Mouse (Mus musculus) kidney, postnatal 0 days (tissue): ENCODE data around the gene Pom121. TPM values are rescaled to one million over a fixed set of nuclear protein-coding genes. Genes with fewer than 3 reads are reported as not detected.
A peak's percentile ranks its signal among the peaks of the same experiment; 100 is the strongest.

Source experiments
- ATAC-seq: fragments of 200-750 bp; cut with Nextera tagmentation; replicated peaks from 2 replicates; pipeline ENCODE4 v1.8.0; 2017; ENCODE audit warnings: low read depth, moderate number of reproducible peaks, moderate TSS enrichment, moderate library complexity; ENCODE audit not compliant: low FRiP score
- DNase-seq: peaks from one replicate; pipeline ENCODE4 v3.0.0-alpha.2; 2016; ENCODE audit warnings: low spot score
- H3K27ac ChIP-seq: fragments of 300-500 bp; sonication (generic); 2 replicates; pipeline ENCODE4 v1.5.1; 2014; ENCODE audit warnings: mild to moderate bottlenecking
- H3K27me3 ChIP-seq: fragments of 300-500 bp; sonication (generic); 2 replicates; pipeline ENCODE4 v1.6.1; 2014; ENCODE audit warnings: low read length, mixed read lengths; ENCODE audit not compliant: insufficient read depth
- H3K36me3 ChIP-seq: fragments of 300-500 bp; sonication (generic); 2 replicates; pipeline ENCODE4 v1.6.1; 2014; ENCODE audit warnings: low read length, mixed read lengths; ENCODE audit not compliant: insufficient read depth
- H3K4me1 ChIP-seq: fragments of 300-500 bp; sonication (generic); replicated peaks from 2 replicates; pipeline ENCODE4 v1.6.1; 2014; ENCODE audit warnings: antibody characterized with exemption, low read length, mixed read lengths; ENCODE audit not compliant: insufficient read depth
- H3K4me2 ChIP-seq: fragments of 300-500 bp; sonication (generic); 2 replicates; pipeline ENCODE4 v1.6.1; 2014; ENCODE audit warnings: mild to moderate bottlenecking, low read length, moderate library complexity, mixed read lengths
- H3K4me3 ChIP-seq: fragments of 300-500 bp; sonication (generic); replicated peaks from 2 replicates; pipeline ENCODE4 v1.5.1; 2014; ENCODE audit warnings: low read depth, low read length
- H3K9ac ChIP-seq: fragments of 300-500 bp; sonication (generic); 2 replicates; pipeline ENCODE4 v1.6.1; 2014; ENCODE audit warnings: low read depth, low read length
- H3K9me3 ChIP-seq: fragments of 300-500 bp; sonication (generic); replicated peaks from 2 replicates; pipeline ENCODE4 v1.6.1; 2016; ENCODE audit warnings: low read length, inconsistent platforms, mixed read lengths
- CTCF ChIP-seq: IDR thresholded peaks from 2 replicates; pipeline ENCODE4 v1.5.1; 2016; ENCODE audit warnings: antibody characterized with exemption, low read depth, mild to moderate bottlenecking, moderate library complexity
- WGBS: fragments of 180-500 bp; shearing (Covaris S2); extraction: QIAGEN DNeasy Blood & Tissue Kit; methylation state at CpG from one replicate; pipeline ENCODE4 v1.1.7; 2014; 5-methylcytosine and 5-hydroxymethylcytosine counted together
- polyA plus RNA-seq: library from polyadenylated mRNA; unstranded; fragments of >200 nt; fragmentation: Nextera tagmentation; extraction: Ambion mirVana; gene quantifications from 2 replicates; pipeline ENCODE4 v1.2.1, GENCODE M21; 2015

The Pom121 gene
- polyA plus RNA-seq, 1 experiment from 2014 or later, result 8.9 TPM

DNA sequence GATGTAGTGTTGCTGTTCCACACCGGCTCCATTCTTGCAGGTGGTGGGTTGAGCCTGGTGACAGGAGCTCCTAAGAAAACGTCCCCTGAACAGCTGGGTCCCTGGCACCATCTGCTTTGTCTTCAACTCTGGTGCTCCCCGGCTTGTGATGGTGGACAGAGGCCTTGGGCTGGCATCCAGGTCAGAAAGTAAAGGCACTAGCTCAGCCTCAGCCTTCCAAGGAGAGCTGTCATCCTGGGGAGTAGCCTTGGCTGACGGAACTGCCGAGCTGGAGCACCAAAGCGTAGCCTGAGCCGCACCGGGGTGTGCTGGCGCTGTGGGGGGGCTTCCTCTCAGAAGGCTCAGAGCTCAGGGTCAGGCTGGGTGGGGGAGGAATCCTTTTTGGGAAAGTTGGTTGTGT lies 15.9 kb upstream of the Pom121 start:
- Histone ChIP-seq H3K4me2 (no peak overlapping the region), H3K27me3 (no peaks in the 10 kb centered on the region), H3K9me3 (no peaks in the 10 kb centered on the region), H3K4me3 (no peak overlapping the region), H3K36me3 (peaks cover 23% of the 10 kb centered on the region; the same call in 1 of the 2 replicates), H3K4me1 (no peaks in the 10 kb centered on the region), H3K27ac (no peak overlapping the region), H3K9ac (no peak overlapping the region)
- DNase-seq, result no peak
- no peak for TF ChIP-seq CTCF
- 78% methylated on average over 9 of the region's 9 CpGs for WGBS
- ATAC-seq, result no peak

GRCm38 (mm10) chr5:135408114-135408513 lies 13.8 kb upstream of the Pom121 start:
- TF ChIP-seq CTCF, result no peak
- no peak overlapping the region for H3K9ac ChIP-seq
- no peaks in the 10 kb centered on the region for H3K27me3 ChIP-seq
- no peak overlapping the region for H3K27ac ChIP-seq
- H3K9me3 ChIP-seq, result no peaks in the 10 kb centered on the region
- no peaks in the 10 kb centered on the region for H3K4me1 ChIP-seq
- no peak for DNase-seq
- ATAC-seq, result no peak
- 88% methylated on average over 4 of the region's 4 CpGs for WGBS
- no peak overlapping the region for H3K4me2 ChIP-seq
- H3K4me3 ChIP-seq, result no peak overlapping the region
- peaks cover 17% of the 10 kb centered on the region; the same call in 1 of the 2 replicates for H3K36me3 ChIP-seq

GRCm38 (mm10) chr5:135405437-135405836 lies 11.1 kb upstream of the Pom121 start:
- 88% methylated on average over 9 of the region's 9 CpGs for WGBS
- Histone ChIP-seq H3K27me3 (no peaks in the 10 kb centered on the region), H3K9ac (no peak overlapping the region), H3K4me1 (no peaks in the 10 kb centered on the region), H3K9me3 (no peaks in the 10 kb centered on the region), H3K4me2 (no peak overlapping the region), H3K27ac (no peak overlapping the region), H3K4me3 (no peak overlapping the region), H3K36me3 (no peaks in the 10 kb centered on the region)
- DNase-seq (no peak), ATAC-seq (no peak)
- no peak for TF ChIP-seq CTCF

DNA sequence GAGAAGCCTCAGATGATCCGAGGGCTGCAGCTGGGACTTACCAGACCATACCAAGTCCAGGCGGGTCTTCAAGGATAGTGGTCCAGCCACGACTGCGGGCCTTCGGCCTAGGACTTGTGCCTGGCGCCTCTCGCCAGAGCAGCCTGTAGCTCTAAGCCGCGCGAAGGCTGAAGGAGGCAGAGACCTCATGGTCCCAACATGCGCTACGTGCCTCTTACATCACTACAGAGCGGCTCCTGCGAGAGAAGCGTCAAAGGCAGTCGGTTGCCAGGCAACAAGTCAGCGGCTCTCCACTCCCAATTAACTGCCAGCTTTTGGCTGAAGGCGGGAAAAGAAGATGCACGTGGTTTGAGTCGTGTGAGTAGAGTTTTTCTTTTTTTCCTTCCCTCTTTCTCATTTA lies 10.3 kb upstream of the Pom121 start:
- DNase-seq (peak; percentile 47), ATAC-seq (no peak; the same call in 1 of the 2 replicates)
- Histone ChIP-seq H3K9me3 (no peaks in the 10 kb centered on the region), H3K4me1 (no peaks in the 10 kb centered on the region), H3K4me2 (no peak overlapping the region), H3K36me3 (no peaks in the 10 kb centered on the region), H3K9ac (no peak overlapping the region), H3K4me3 (no peak overlapping the region), H3K27me3 (no peaks in the 10 kb centered on the region), H3K27ac (no peak overlapping the region)
- WGBS, result 33% methylated on average over 20 of the region's 20 CpGs
- no peak for TF ChIP-seq CTCF

- DNase-seq, result peak; percentile 90
- Histone ChIP-seq H3K9ac (no peak overlapping the region), H3K4me3 (no peak overlapping the region), H3K9me3 (no peaks in the 10 kb centered on the region), H3K4me1 (no peaks in the 10 kb centered on the region), H3K27ac (no peak overlapping the region), H3K27me3 (no peaks in the 10 kb centered on the region), H3K4me2 (no peak overlapping the region), H3K36me3 (no peaks in the 10 kb centered on the region)
- peak; percentile 62 for ATAC-seq
- peak; percentile 95 for TF ChIP-seq CTCF
- WGBS, result 2% methylated on average over 2 of the region's 2 CpGs
These were observed 5.9 kb upstream of the Pom121 start for GRCm38 (mm10) chr5:135400244-135400643.

DNA sequence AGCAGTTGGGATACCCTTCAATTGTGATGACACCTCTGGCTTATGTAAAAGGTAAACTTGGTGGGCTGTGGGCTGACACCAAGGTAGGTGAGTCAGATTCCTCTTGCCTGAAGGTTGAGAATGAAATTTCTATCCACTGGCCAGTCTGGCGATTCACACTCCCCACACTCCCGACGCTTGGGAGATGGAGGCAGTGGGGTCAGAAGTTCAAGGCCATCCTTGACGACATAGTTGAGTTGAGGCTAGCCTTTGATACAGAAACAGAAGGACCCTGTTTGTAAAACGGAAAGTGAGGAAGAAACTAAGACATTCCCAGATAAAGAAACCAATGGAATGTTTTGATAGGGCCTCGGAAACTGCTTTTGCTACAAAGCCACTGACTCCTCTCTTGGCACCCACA lies 5.0 kb upstream of the Pom121 start:
- 53% methylated on average over 6 of the region's 6 CpGs for WGBS
- TF ChIP-seq CTCF, result no peak
- Histone ChIP-seq H3K4me2 (no peak overlapping the region), H3K4me1 (no peaks in the 10 kb centered on the region), H3K9me3 (no peaks in the 10 kb centered on the region), H3K4me3 (no peak overlapping the region), H3K9ac (no peak overlapping the region), H3K36me3 (no peaks in the 10 kb centered on the region), H3K27ac (no peak overlapping the region), H3K27me3 (no peaks in the 10 kb centered on the region)
- DNase-seq (peak; percentile 13), ATAC-seq (no peak)

GRCm38 (mm10) chr5:135395826-135396225 lies 1.5 kb upstream of the Pom121 start:
- peak; percentile 85 for TF ChIP-seq CTCF
- H3K4me1 ChIP-seq, result peaks cover 5% of the 10 kb centered on the region
- H3K9ac ChIP-seq, result no peak overlapping the region
- H3K9me3 ChIP-seq, result no peaks in the 10 kb centered on the region
- no peak overlapping the region for H3K27ac ChIP-seq
- no peak overlapping the region for H3K4me3 ChIP-seq
- no peaks in the 10 kb centered on the region for H3K27me3 ChIP-seq
- ATAC-seq (no peak), DNase-seq (peak; percentile 84)
- H3K36me3 ChIP-seq, result peaks cover 12% of the 10 kb centered on the region; the same call in 1 of the 2 replicates
- no peak overlapping the region for H3K4me2 ChIP-seq
- 53% methylated on average over 5 of the region's 5 CpGs for WGBS
